ENCODE assay signal across 33 mouse cellular contexts in genomic region chr2:129550781-129551180, GRCm38 (mm10). TPM values are rescaled to one million over a fixed set of nuclear protein-coding genes. Genes with fewer than 3 reads are reported as not detected.
A peak's percentile ranks its signal among the peaks of the same experiment; 100 is the strongest.
DNase-seq lines count a peak whose midpoint lies in the region; ATAC-seq and TF ChIP-seq lines count a peak whose summit lies in the region.
"Had no signal": no experiment of that assay in that cellular context is flagged by ENCODE, and none has a peak within 500 bp of the region (broad histone marks: within the 10 kb centered on the region; RNA-seq: fewer than 3 reads in every experiment).

No protein-coding gene starts in this region.

- no peaks in the 10 kb centered on the region for H3K4me1 ChIP-seq in midbrain, embryonic 11.5 days (ENCODE audit: control insufficient read depth, insufficient read depth, low read length)
- H3K4me1 ChIP-seq in midbrain, embryonic 14.5 days (ENCODE audit: control insufficient read depth, insufficient read depth, low read length), result 0 out of 2 replicates have a peak, but pooled peaks cover 2% of the 10 kb centered on the region
- H3K4me1 ChIP-seq in forebrain, embryonic 12.5 days, result no peaks in the 10 kb centered on the region
- H3K4me1 ChIP-seq in thymus, adult 2 months (replicated peaks; ENCODE audit: control insufficient read depth, insufficient read depth, low read length), result no peaks in the 10 kb centered on the region
- H3K4me1 ChIP-seq: embryonic facial prominence, embryonic 12.5 days; embryonic facial prominence, embryonic 15.5 days; forebrain, embryonic 13.5 days; hindbrain, embryonic 12.5 days; intestine, embryonic 15.5 days had no signal

- no peak overlapping the region for H3K4me2 ChIP-seq in midbrain, embryonic 11.5 days
- H3K4me2 ChIP-seq in midbrain, embryonic 14.5 days (ENCODE audit: low read length), result no peak overlapping the region
- H3K4me2 ChIP-seq in forebrain, embryonic 12.5 days, result no peak overlapping the region
- H3K4me2 ChIP-seq: embryonic facial prominence, embryonic 12.5 days; embryonic facial prominence, embryonic 15.5 days; forebrain, embryonic 13.5 days; heart, embryonic 11.5 days; hindbrain, embryonic 12.5 days; intestine, embryonic 15.5 days had no signal

- intact Hi-C loops in left cerebral cortex, postnatal 25 days (cut with DNase I), result no loop called here

- H3K27ac ChIP-seq in midbrain, embryonic 11.5 days (ENCODE audit: low read depth, low read length), result no peak overlapping the region
- no peak overlapping the region for H3K27ac ChIP-seq in midbrain, embryonic 14.5 days (replicated peaks; ENCODE audit: low read depth, low read length)
- H3K27ac ChIP-seq in forebrain, embryonic 12.5 days, result no peak overlapping the region
- no peak overlapping the region for H3K27ac ChIP-seq in thymus, adult 2 months (ENCODE audit: control insufficient read depth, insufficient read depth, low read length)
- H3K27ac ChIP-seq: embryonic facial prominence, embryonic 12.5 days; embryonic facial prominence, embryonic 15.5 days; forebrain, embryonic 13.5 days; hindbrain, embryonic 12.5 days; intestine, embryonic 15.5 days had no signal

- no peak overlapping the region for H3K9ac ChIP-seq in midbrain, embryonic 11.5 days (ENCODE audit: low read length)
- H3K9ac ChIP-seq in midbrain, embryonic 14.5 days (replicated peaks; ENCODE audit: low read length), result no peak overlapping the region
- no peak overlapping the region for H3K9ac ChIP-seq in forebrain, embryonic 12.5 days
- H3K9ac ChIP-seq: embryonic facial prominence, embryonic 12.5 days; embryonic facial prominence, embryonic 15.5 days; forebrain, embryonic 13.5 days; hindbrain, embryonic 12.5 days; intestine, embryonic 15.5 days had no signal

- H3K9me3 ChIP-seq in midbrain, embryonic 11.5 days (ENCODE audit: control insufficient read depth, low read length), result no peaks in the 10 kb centered on the region
- no peaks in the 10 kb centered on the region for H3K9me3 ChIP-seq in midbrain, embryonic 14.5 days (ENCODE audit: control insufficient read depth, low read length)
- no peaks in the 10 kb centered on the region for H3K9me3 ChIP-seq in forebrain, embryonic 12.5 days
- H3K9me3 ChIP-seq: embryonic facial prominence, embryonic 12.5 days; embryonic facial prominence, embryonic 15.5 days; forebrain, embryonic 13.5 days; hindbrain, embryonic 12.5 days; intestine, embryonic 15.5 days had no signal

- no peak for TF ChIP-seq CTCF in thymus, adult 2 months (IDR thresholded peaks at IDR 0.05; ENCODE audit: borderline replicate concordance, control insufficient read depth, extremely low read depth, insufficient read depth, low read length, poor library complexity)

- ATAC-seq in midbrain, embryonic 11.5 days (ENCODE audit: low FRiP score), result no peak
- no peak for ATAC-seq in midbrain, embryonic 14.5 days (ENCODE audit: low FRiP score, low TSS enrichment)
- peak; percentile 33; the same call in 1 of the 2 replicates for ATAC-seq in granulocyte monocyte progenitor cell, adult 5-6 weeks (replicated peaks; ENCODE audit: poor library complexity, severe bottlenecking)
- peak; percentile 49; the same call in 1 of the 2 replicates for ATAC-seq in megakaryocyte progenitor cell, adult 5-6 weeks (replicated peaks; ENCODE audit: poor library complexity)
- no peak for ATAC-seq in forebrain, embryonic 12.5 days (ENCODE audit: low FRiP score)
- ATAC-seq: activated CD4-positive, CD25-positive, alpha-beta regulatory T cell, adult 4 months; CD4-positive, CD25-positive, alpha-beta regulatory T cell, adult 4 months; forebrain, embryonic 13.5 days; forebrain, embryonic 16.5 days; hindbrain, embryonic 16.5 days; intestine, embryonic 15.5 days; Patski had no signal

- 77% methylated on average over 2 of the region's 2 CpGs for WGBS in midbrain, embryonic 11.5 days
- 65% methylated on average over 2 of the region's 2 CpGs for WGBS in midbrain, embryonic 14.5 days
- 58% methylated on average over 2 of the region's 2 CpGs for WGBS in forebrain, embryonic 12.5 days
- WGBS in thymus, adult 2 months, result 45% methylated on average over 2 of the region's 2 CpGs

- no peaks in the 10 kb centered on the region for H3K36me3 ChIP-seq in midbrain, embryonic 11.5 days (ENCODE audit: control insufficient read depth, insufficient read depth, low read length)
- H3K36me3 ChIP-seq in midbrain, embryonic 14.5 days (ENCODE audit: control insufficient read depth, insufficient read depth, low read length), result no peaks in the 10 kb centered on the region
- no peaks in the 10 kb centered on the region for H3K36me3 ChIP-seq in forebrain, embryonic 12.5 days (replicated peaks)
- H3K36me3 ChIP-seq in thymus, adult 2 months (ENCODE audit: control insufficient read depth, insufficient read depth, low read length), result no peaks in the 10 kb centered on the region
- H3K36me3 ChIP-seq: embryonic facial prominence, embryonic 12.5 days; embryonic facial prominence, embryonic 15.5 days; hindbrain, embryonic 12.5 days; intestine, embryonic 15.5 days had no signal

- H3K27me3 ChIP-seq in midbrain, embryonic 11.5 days (ENCODE audit: control insufficient read depth, insufficient read depth, low read length), result no peaks in the 10 kb centered on the region
- H3K27me3 ChIP-seq in midbrain, embryonic 14.5 days (ENCODE audit: control insufficient read depth, insufficient read depth, low read length), result no peaks in the 10 kb centered on the region
- H3K27me3 ChIP-seq in forebrain, embryonic 12.5 days, result no peaks in the 10 kb centered on the region
- no peaks in the 10 kb centered on the region for H3K27me3 ChIP-seq in thymus, adult 2 months (ENCODE audit: control insufficient read depth, insufficient read depth, low read length)
- H3K27me3 ChIP-seq: embryonic facial prominence, embryonic 12.5 days; embryonic facial prominence, embryonic 15.5 days; forebrain, embryonic 13.5 days; intestine, embryonic 15.5 days; Patski had no signal

- TF ChIP-seq POLR2A in thymus, adult 2 months (IDR thresholded peaks at IDR 0.05; ENCODE audit: control insufficient read depth, extremely low read depth, insufficient read depth, low read length, poor library complexity), result no peak

- DNase-seq in midbrain, embryonic 11.5 days (ENCODE audit: low spot score, missing footprints), result peak; percentile 44
- DNase-seq in midbrain, embryonic 14.5 days, result no peak
- peak; percentile 62 for DNase-seq in ZHBTc4 (ENCODE audit: low read depth, low spot score)
- no peak for DNase-seq in left cerebral cortex, postnatal 25 days (ENCODE audit: low spot score in 2 of 2)
- DNase-seq in thymus, adult 2 months, result no peak
- DNase-seq: adrenal gland, adult 8-10 months; adrenal gland, postnatal 25 days; cerebellum, adult 18-20 months; cerebellum, adult 9-10 months; cerebellum, postnatal 14 days; gastrocnemius, postnatal 10 days; gastrocnemius, postnatal 36 days; heart, adult 11 months had no signal

- no peak overlapping the region for H3K4me3 ChIP-seq in midbrain, embryonic 11.5 days (ENCODE audit: low read depth, low read length)
- H3K4me3 ChIP-seq in midbrain, embryonic 14.5 days (replicated peaks; ENCODE audit: low read depth, low read length), result no peak overlapping the region
- H3K4me3 ChIP-seq in forebrain, embryonic 12.5 days (replicated peaks), result no peak overlapping the region
- no peak overlapping the region for H3K4me3 ChIP-seq in thymus, adult 2 months (ENCODE audit: control insufficient read depth, insufficient read depth, low read length)
- H3K4me3 ChIP-seq: embryonic facial prominence, embryonic 12.5 days; embryonic facial prominence, embryonic 15.5 days; forebrain, embryonic 13.5 days; hindbrain, embryonic 12.5 days; intestine, embryonic 15.5 days had no signal

RNA-seq across cellular contexts. Expression of gene F830045P16Rik, which starts 14.4 kb away (rescaled TPM):
- polyA plus RNA-seq in midbrain, embryonic 11.5 days (2014; fragmentation: Nextera tagmentation; extraction: Ambion mirVana), result 0.10 TPM in 1 of 2 replicates, not detected in the other
- polyA plus RNA-seq in midbrain, embryonic 14.5 days (2014; fragmentation: Nextera tagmentation; extraction: Ambion mirVana), result not detected in 2 replicates
- total RNA-seq in granulocyte monocyte progenitor cell, adult 5-6 weeks (2014; fragmentation: Nextera tagmentation), result not detected in 2 replicates
- total RNA-seq in granulocyte monocyte progenitor cell, adult 5-6 weeks (2017), result 0.15 TPM in 1 of 2 replicates, not detected in the other
- total RNA-seq in megakaryocyte progenitor cell, adult 5-6 weeks (2015), result not detected in 2 replicates
- total RNA-seq in megakaryocyte progenitor cell, adult 5-6 weeks (2017), result not detected in 2 replicates
- not detected in 2 replicates for polyA plus RNA-seq in forebrain, embryonic 12.5 days (2016; fragmentation: Nextera tagmentation; extraction: Ambion mirVana)
- under 1 TPM; 0.60 to 0.66 TPM for total RNA-seq in left cerebral cortex, postnatal 25 days (2021)
- polyA plus RNA-seq in thymus, adult 2 months (2012; rRNA removed), result 0.12 TPM in 1 of 2 replicates, not detected in the other
- total RNA-seq: adrenal gland, adult 8-10 months; adrenal gland, postnatal 25 days; gastrocnemius, adult 18-20 months; gastrocnemius, postnatal 36 days; heart, postnatal 25 days; hematopoietic stem cell, adult 5-6 weeks had no signal
- polyA plus RNA-seq: activated CD4-positive, CD25-positive, alpha-beta regulatory T cell, adult 4 months; C2C12; CD4-positive, CD25-positive, alpha-beta regulatory T cell, adult 4 months; embryonic facial prominence, embryonic 12.5 days; forebrain, embryonic 13.5 days; forebrain, embryonic 16.5 days; heart, embryonic 11.5 days; heart, embryonic 14.5 days; heart, postnatal 0 days; hindbrain, embryonic 16.5 days; intestine, embryonic 15.5 days; Patski had no signal

RNA-seq across cellular contexts. Expression of gene Sirpa, which starts 41.9 kb away (rescaled TPM):
- 16.0 and 17.9 TPM in 2 replicates for polyA plus RNA-seq in midbrain, embryonic 11.5 days (2014; fragmentation: Nextera tagmentation; extraction: Ambion mirVana)
- 28.3 and 35.7 TPM in 2 replicates for polyA plus RNA-seq in midbrain, embryonic 14.5 days (2014; fragmentation: Nextera tagmentation; extraction: Ambion mirVana)
- total RNA-seq in granulocyte monocyte progenitor cell, adult 5-6 weeks (2014; fragmentation: Nextera tagmentation), result 77.4 and 88.0 TPM in 2 replicates
- 63.8 and 83.6 TPM in 2 replicates for total RNA-seq in granulocyte monocyte progenitor cell, adult 5-6 weeks (2017)
- 62.3 and 67.6 TPM in 2 replicates for total RNA-seq in megakaryocyte progenitor cell, adult 5-6 weeks (2015)
- 67.5 and 73.8 TPM in 2 replicates for total RNA-seq in megakaryocyte progenitor cell, adult 5-6 weeks (2017)
- polyA plus RNA-seq in forebrain, embryonic 12.5 days (2016; fragmentation: Nextera tagmentation; extraction: Ambion mirVana), result 18.2 and 20.0 TPM in 2 replicates
- total RNA-seq in left cerebral cortex, postnatal 25 days (2021), result 100 to 1,000 TPM; 387 to 409 TPM
- polyA plus RNA-seq in thymus, adult 2 months (2012; rRNA removed), result 56.0 and 63.1 TPM in 2 replicates

Comparison
In these comparisons a context has a peak if more than half of its experiments do, and no peak if none do; other contexts are left out.
1. DNase-seq: peak in midbrain, embryonic 11.5 days (single experiment) and ZHBTc4 (single experiment); none in midbrain, embryonic 14.5 days (single experiment), left cerebral cortex, postnatal 25 days (0 of 2) and thymus, adult 2 months (single experiment).
2. ATAC-seq: peak in granulocyte monocyte progenitor cell, adult 5-6 weeks (single experiment) and megakaryocyte progenitor cell, adult 5-6 weeks (single experiment); none in midbrain, embryonic 11.5 days (single experiment), midbrain, embryonic 14.5 days (single experiment) and forebrain, embryonic 12.5 days (single experiment).